Mouse (Mus musculus) mature B cell (primary cell): ENCODE results near the gene Cd300lf.

ENCODE experiments used
- in situ Hi-C: fragments of 300-500 bp; cut with MboI; formaldehyde crosslinking; loops from 2 replicates; pipeline ENCODE4 v1.14.3; 2019

Gene Cd300lf

GRCm38 (mm10) chr11:115160883-115161577, 27.2 kb upstream of the Cd300lf start:
- in situ Hi-C loops = no loop called here

- in situ Hi-C loops = no loop called here
Measured at GRCm38 (mm10) chr11:115160016-115160797, 26.4 kb upstream of the Cd300lf start.

- in situ Hi-C loops = loop anchor here (5.0 kb wide), 1 partner anchor 76 kb away; no protein-coding TSS in a partner anchor
Measured at GRCm38 (mm10) chr11:115157933-115158719, 24.3 kb upstream of the Cd300lf start.

- in situ Hi-C loops = loop anchor here (5.0 kb wide), 1 partner anchor 73 kb away; no protein-coding TSS in a partner anchor
Measured at GRCm38 (mm10) chr11:115155053-115155634, 21.4 kb upstream of the Cd300lf start.

GRCm38 (mm10) chr11:115153699-115154292, 20.0 kb upstream of the Cd300lf start:
- in situ Hi-C loops = no loop called here

GRCm38 (mm10) chr11:115153088-115153487, 19.3 kb upstream of the Cd300lf start:
- in situ Hi-C loops = no loop called here

GRCm38 (mm10) chr11:115151755-115152429, 18.1 kb upstream of the Cd300lf start:
- in situ Hi-C loops = no loop called here

GRCm38 (mm10) chr11:115150741-115151254, 17.0 kb upstream of the Cd300lf start:
- in situ Hi-C loops = no loop called here

- in situ Hi-C loops = no loop called here
Measured at GRCm38 (mm10) chr11:115147813-115148212, 14.0 kb upstream of the Cd300lf start.

- in situ Hi-C loops = no loop called here
Measured at GRCm38 (mm10) chr11:115141970-115142369, 8.2 kb upstream of the Cd300lf start.

- in situ Hi-C loops = no loop called here
Measured at GRCm38 (mm10) chr11:115138597-115139262, 4.9 kb upstream of the Cd300lf start.

- in situ Hi-C loops = no loop called here
Measured at GRCm38 (mm10) chr11:115131768-115132381, 1.9 kb downstream of the Cd300lf start.

- in situ Hi-C loops = no loop called here
Measured at GRCm38 (mm10) chr11:115129508-115130126, 4.2 kb downstream of the Cd300lf start.

GRCm38 (mm10) chr11:115128483-115128882, 5.3 kb downstream of the Cd300lf start:
- in situ Hi-C loops = no loop called here

GRCm38 (mm10) chr11:115119409-115119808, 14.4 kb downstream of the Cd300lf start:
- in situ Hi-C loops = no loop called here

- in situ Hi-C loops = no loop called here
Measured at GRCm38 (mm10) chr11:115112196-115112595, 21.6 kb downstream of the Cd300lf start.

- in situ Hi-C loops = no loop called here
Measured at GRCm38 (mm10) chr11:115110271-115110670, 23.5 kb downstream of the Cd300lf start.

- in situ Hi-C loops = no loop called here
Measured at GRCm38 (mm10) chr11:115108176-115108575, 25.6 kb downstream of the Cd300lf start.

GRCm38 (mm10) chr11:115107403-115107916, 26.3 kb downstream of the Cd300lf start:
- in situ Hi-C loops = no loop called here
